Mouse (Mus musculus) splenic B cell, adult 2 months (primary cell): Measurements from ENCODE around the gene AC134908.4.
"Not testable (repeated sequence)": the region's sequence is repeated elsewhere in the genome, so short reads cannot be mapped to it uniquely, and the experiment has no call there.

Experiments used
- DNase-seq: peaks from one replicate; pipeline ENCODE4 v3.0.0-alpha.2; 2011; ENCODE audit warnings: low read depth, low spot score
- H3K27me3 ChIP-seq: 2 replicates; pipeline ENCODE4 v1.6.1; 2012; ENCODE audit warnings: mild to moderate bottlenecking, low read length, moderate library complexity, mixed read lengths; ENCODE audit not compliant: control insufficient read depth, poor library complexity, insufficient read depth, severe bottlenecking
- H3K36me3 ChIP-seq: 2 replicates; pipeline ENCODE4 v1.6.1; 2012; ENCODE audit warnings: mild to moderate bottlenecking, low read length, moderate library complexity, mixed read lengths; ENCODE audit not compliant: control insufficient read depth, poor library complexity, insufficient read depth, severe bottlenecking

AC134908.4 gene

GRCm38 (mm10) chr17:25755086-25755485 is 40.4 kb downstream of the AC134908.4 start:
- DNase-seq: no peak
- Histone ChIP-seq H3K27me3 (no peaks in the 10 kb centered on the region), H3K36me3 (no peaks in the 10 kb centered on the region)

GRCm38 (mm10) chr17:25754241-25754640 is 41.2 kb downstream of the AC134908.4 start, which contains the start of gene Msln:
Gene Msln, minus strand, starts transcription at chr17:25754378.
- no peaks in the 10 kb centered on the region for H3K27me3 ChIP-seq
- no peaks in the 10 kb centered on the region for H3K36me3 ChIP-seq
- DNase-seq: no peak

GRCm38 (mm10) chr17:25751446-25751845 is 44.0 kb downstream of the AC134908.4 start:
- DNase-seq: no peak
- no peaks in the 10 kb centered on the region for H3K27me3 ChIP-seq
- no peaks in the 10 kb centered on the region for H3K36me3 ChIP-seq

GRCm38 (mm10) chr17:25749314-25749713 is 46.1 kb downstream of the AC134908.4 start:
- H3K36me3 ChIP-seq: no peaks in the 10 kb centered on the region
- no peaks in the 10 kb centered on the region for H3K27me3 ChIP-seq
- no peak for DNase-seq

- no peak for DNase-seq
- H3K27me3 ChIP-seq: no peaks in the 10 kb centered on the region
- H3K36me3 ChIP-seq: no peaks in the 10 kb centered on the region
Observed at GRCm38 (mm10) chr17:25748238-25748637, 47.2 kb downstream of the AC134908.4 start.

GRCm38 (mm10) chr17:25744311-25744710 is 51.1 kb downstream of the AC134908.4 start:
- no peak for DNase-seq
- Histone ChIP-seq H3K27me3 (no peaks in the 10 kb centered on the region), H3K36me3 (no peaks in the 10 kb centered on the region)

- no peak for DNase-seq
- H3K36me3 ChIP-seq: no peaks in the 10 kb centered on the region
Observed at GRCm38 (mm10) chr17:25743831-25744230, 51.6 kb downstream of the AC134908.4 start.

GRCm38 (mm10) chr17:25741471-25741870 is 54.0 kb downstream of the AC134908.4 start:
- not testable (repeated sequence) for H3K27me3 ChIP-seq, DNase-seq, H3K36me3 ChIP-seq

More at GRCm38 (mm10) chr17:25743831-25744230, 51.6 kb downstream of the AC134908.4 start:
- no peaks in the 10 kb centered on the region for H3K27me3 ChIP-seq
